Mouse (Mus musculus) gastrocnemius, adult 2 months (tissue): ENCODE data around the gene Stc2. TPM values are rescaled to one million over a fixed set of nuclear protein-coding genes. Genes with fewer than 3 reads are reported as not detected.

ENCODE experiments used
- DNase-seq: peaks from one replicate; pipeline ENCODE4 v3.0.0; 2022
- H3K27ac ChIP-seq: fragments of 200-600 bp; 2 replicates; pipeline ENCODE4 v1.8.1; 2022; ENCODE audit warnings: mild to moderate bottlenecking
- H3K4me3 ChIP-seq: fragments of 200-600 bp; 2 replicates; pipeline ENCODE4 v1.8.1; 2022; ENCODE audit warnings: mild to moderate bottlenecking, moderate library complexity
- CTCF ChIP-seq: fragments of 200-600 bp; IDR thresholded peaks from 2 replicates; pipeline ENCODE4 v1.8.1; 2022; ENCODE audit warnings: antibody characterized with exemption, mild to moderate bottlenecking, moderate library complexity
- intact Hi-C: fragments of 180-260 bp; cut with DNase I; formaldehyde crosslinking; loops from one replicate; pipeline ENCODE4 v1.15.1; 2025
- long read RNA-seq, 2 experiments: library from polyadenylated mRNA; stranded (forward); transcript quantifications; one replicate each; pipeline ENCODE4 v2.0.0; 2021
- total RNA-seq, 2 experiments: library from RNA; stranded (reverse); gene quantifications; 2 replicates each; pipeline ENCODE4 v1.2.3; 2021

Stc2 gene
- total RNA-seq, result 10 to 100 TPM in 1 of 2 experiments, 1 to 10 TPM in 1; 2.8 to 14.1 TPM
- long read RNA-seq, experiment 1, partial matches to known transcripts, result 0 of 5 reads
- long read RNA-seq, experiment 1, other reads (novel, unspliced or antisense), result 1 of 5 reads
- long read RNA-seq, experiment 2, partial matches to known transcripts, result 0 of 3 reads
- long read RNA-seq, experiment 2, other reads (novel, unspliced or antisense), result 0 of 3 reads

- intact Hi-C loops, result loop anchor here (5.0 to 10.0 kb wide), 3 partner anchors 125 to 238 kb away; no protein-coding TSS in a partner anchor
- TF ChIP-seq CTCF, result no peak
- peak; percentile 93 for DNase-seq
- Histone ChIP-seq H3K27ac (peak within 1 kb of the TSS; percentile 93), H3K4me3 (peak within 1 kb of the TSS; percentile 89)
These were observed at the start of gene Stc2 for GRCm38 (mm10) chr11:31369648-31370286. TSS of gene Stc2 (minus strand) at chr11:31370074.

- TF ChIP-seq CTCF, result no peak
- H3K4me3 ChIP-seq, result no peak overlapping the region
- H3K27ac ChIP-seq, result no peak overlapping the region
- intact Hi-C loops, result no loop called here
- no peak for DNase-seq
These were observed 47.2 kb upstream of the Stc2 start for GRCm38 (mm10) chr11:31417071-31417470.

GRCm38 (mm10) chr11:31412376-31412775, 42.5 kb upstream of the Stc2 start:
- TF ChIP-seq CTCF, result no peak
- intact Hi-C loops, result no loop called here
- DNase-seq, result no peak
- Histone ChIP-seq H3K4me3 (no peak overlapping the region), H3K27ac (no peak overlapping the region)

GRCm38 (mm10) chr11:31406736-31407135, 36.9 kb upstream of the Stc2 start:
- Histone ChIP-seq H3K4me3 (no peak overlapping the region), H3K27ac (no peak overlapping the region)
- intact Hi-C loops, result no loop called here
- TF ChIP-seq CTCF, result no peak
- no peak for DNase-seq

GRCm38 (mm10) chr11:31403080-31403479, 33.2 kb upstream of the Stc2 start:
- Histone ChIP-seq H3K27ac (no peak overlapping the region), H3K4me3 (no peak overlapping the region)
- DNase-seq, result no peak
- intact Hi-C loops, result no loop called here
- TF ChIP-seq CTCF, result no peak

GRCm38 (mm10) chr11:31398604-31399003, 28.7 kb upstream of the Stc2 start:
- TF ChIP-seq CTCF, result no peak

GRCm38 (mm10) chr11:31396638-31397417, 27.0 kb upstream of the Stc2 start:
- Histone ChIP-seq H3K27ac (no peak overlapping the region), H3K4me3 (no peak overlapping the region)
- no peak for DNase-seq
- intact Hi-C loops, result no loop called here
- TF ChIP-seq CTCF, result no peak

More at GRCm38 (mm10) chr11:31398604-31399003, 28.7 kb upstream of the Stc2 start:
- no peak overlapping the region for H3K4me3 ChIP-seq
- intact Hi-C loops, result no loop called here
- no peak for DNase-seq
- H3K27ac ChIP-seq, result no peak overlapping the region

- Histone ChIP-seq H3K4me3 (no peak overlapping the region), H3K27ac (no peak overlapping the region)
- TF ChIP-seq CTCF, result no peak
- no peak for DNase-seq
- intact Hi-C loops, result no loop called here
These were observed 24.2 kb upstream of the Stc2 start for GRCm38 (mm10) chr11:31394026-31394425.

GRCm38 (mm10) chr11:31392340-31392739, 22.5 kb upstream of the Stc2 start:
- no peak for DNase-seq
- intact Hi-C loops, result no loop called here
- TF ChIP-seq CTCF, result no peak
- Histone ChIP-seq H3K4me3 (no peak overlapping the region), H3K27ac (no peak overlapping the region)

GRCm38 (mm10) chr11:31388890-31389289, 19.0 kb upstream of the Stc2 start:
- DNase-seq, result no peak
- Histone ChIP-seq H3K27ac (no peak overlapping the region), H3K4me3 (no peak overlapping the region)
- intact Hi-C loops, result loop anchor here (10.0 kb wide), 1 partner anchor 136 kb away; no protein-coding TSS in a partner anchor
- no peak for TF ChIP-seq CTCF

- no peak for DNase-seq
- Histone ChIP-seq H3K27ac (no peak overlapping the region), H3K4me3 (no peak overlapping the region)
- no peak for TF ChIP-seq CTCF
- intact Hi-C loops, result loop anchor here (10.0 kb wide), 1 partner anchor 137 kb away; no protein-coding TSS in a partner anchor
These were observed 17.7 kb upstream of the Stc2 start for GRCm38 (mm10) chr11:31387526-31387925.

- H3K27ac ChIP-seq, result no peak overlapping the region
- H3K4me3 ChIP-seq, result no peak overlapping the region
- TF ChIP-seq CTCF, result no peak
- intact Hi-C loops, result loop anchor here (10.0 kb wide), 1 partner anchor 138 kb away; no protein-coding TSS in a partner anchor
- DNase-seq, result no peak
These were observed 16.7 kb upstream of the Stc2 start for GRCm38 (mm10) chr11:31386571-31386970.

GRCm38 (mm10) chr11:31383968-31384367, 14.1 kb upstream of the Stc2 start:
- DNase-seq, result no peak
- Histone ChIP-seq H3K4me3 (no peak overlapping the region), H3K27ac (no peak overlapping the region)
- no peak for TF ChIP-seq CTCF
- intact Hi-C loops, result loop anchor here (10.0 kb wide), 1 partner anchor 141 kb away; no protein-coding TSS in a partner anchor
